Mouse (Mus musculus): ENCODE measurements at regions not wholly inside any gene's neighbourhood (a gene's known extent, or its start where the extent isn't known, plus 50 kb on each side); places are given as distances from the start of the nearest gene placed in this dataset.

- TF ChIP-seq CTCF (IDR thresholded peaks at IDR 0.05; ENCODE audit: low read depth) (no peak), EP300 (IDR thresholded peaks at IDR 0.05; ENCODE audit: low read depth) (no peak)
Observed at GRCm38 (mm10) chr13:71460607-71461006, 502.9 kb downstream of the Irx1 start.

Measured in liver, postnatal 0 days (tissue).